Mouse (Mus musculus): Measurements from ENCODE around the gene Kmt2b. TPM values are rescaled to one million over a fixed set of nuclear protein-coding genes. Genes with fewer than 3 reads are reported as not detected.

Kmt2b gene
- polyA plus RNA-seq, 1 experiment from 2014 or later: 13.2 TPM

DNA sequence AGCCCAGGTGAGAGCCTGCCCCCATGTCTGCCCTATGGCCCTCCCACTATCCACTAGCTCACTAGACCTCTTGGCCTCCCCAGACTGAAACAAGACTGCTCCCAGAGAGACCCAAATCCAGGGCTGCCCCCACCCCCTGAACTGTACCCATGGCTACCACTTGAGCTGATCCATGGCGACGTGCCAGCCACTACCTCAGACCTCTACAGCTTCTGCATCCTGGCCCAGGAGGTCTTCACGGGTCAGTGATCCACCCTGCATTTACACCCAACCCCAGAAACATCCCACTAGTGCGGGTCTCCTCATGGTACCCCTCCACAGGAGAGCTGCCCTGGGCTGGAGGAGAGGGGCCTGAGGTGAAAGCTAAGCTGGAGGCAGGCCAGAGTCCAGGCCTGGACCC is 68.1 kb downstream of the Kmt2b start:
- no peak for ATAC-seq (ENCODE audit: insufficient number of reproducible peaks, insufficient read depth, low FRiP score, low read depth)
- Histone ChIP-seq H3K27ac (ENCODE audit: low read length) (no peak overlapping the region), H3K4me1 (ENCODE audit: control insufficient read depth, insufficient read depth, low read length) (no peaks in the 10 kb centered on the region), H3K4me3 (ENCODE audit: low read depth, low read length) (no peak overlapping the region), H3K9ac (replicated peaks; ENCODE audit: low read depth, low read length) (no peak overlapping the region; the same call in 1 of the 2 replicates), H3K4me2 (replicated peaks; ENCODE audit: low read depth, low read length) (no peak overlapping the region), H3K36me3 (ENCODE audit: control insufficient read depth, insufficient read depth, low read length) (peaks cover 9% of the 10 kb centered on the region; the same call in 1 of the 2 replicates), H3K27me3 (ENCODE audit: control insufficient read depth, insufficient read depth, low read length) (no peaks in the 10 kb centered on the region), H3K9me3 (ENCODE audit: control insufficient read depth, low read depth, low read length) (no peaks in the 10 kb centered on the region)
- 79% methylated on average over 4 of the region's 4 CpGs for WGBS

Small RNA genes within 50 kb of the gene (microRNA-seq; reads per million reads assigned to microRNA genes)
- gene Gm38670 (0.78 reads per million), gene Mir3569 (not detected)

Other genes starting within 250 kb of the Kmt2b start
- 5.2 and 6.7 TPM in 2 replicates for gene Lrfn3, start 226.0 kb downstream of the Kmt2b start, polyA plus RNA-seq (2014; fragmentation: Nextera tagmentation; extraction: Ambion mirVana)
- gene Tyrobp, start 175.0 kb downstream of the Kmt2b start, polyA plus RNA-seq (2014; fragmentation: Nextera tagmentation; extraction: Ambion mirVana): 47.0 and 56.5 TPM in 2 replicates
- 1.1 TPM in 1 of 2 replicates, not detected in the other for gene Hcst, start 168.9 kb downstream of the Kmt2b start, polyA plus RNA-seq (2014; fragmentation: Nextera tagmentation; extraction: Ambion mirVana)
- 2.0 and 2.7 TPM in 2 replicates for gene Nfkbid, start 167.0 kb downstream of the Kmt2b start, polyA plus RNA-seq (2014; fragmentation: Nextera tagmentation; extraction: Ambion mirVana)
- 37.4 and 39.0 TPM in 2 replicates for gene Aplp1, start 143.2 kb downstream of the Kmt2b start, polyA plus RNA-seq (2014; fragmentation: Nextera tagmentation; extraction: Ambion mirVana)
- gene Kirrel2, start 131.0 kb downstream of the Kmt2b start, polyA plus RNA-seq (2014; fragmentation: Nextera tagmentation; extraction: Ambion mirVana): 0.45 and 1.2 TPM in 2 replicates
- gene Nphs1, start 130.4 kb downstream of the Kmt2b start, polyA plus RNA-seq (2014; fragmentation: Nextera tagmentation; extraction: Ambion mirVana): 0.70 TPM in 1 of 2 replicates, not detected in the other
- not detected in 2 replicates for gene Prodh2, start 95.1 kb downstream of the Kmt2b start, polyA plus RNA-seq (2014; fragmentation: Nextera tagmentation; extraction: Ambion mirVana)
- gene Arhgap33, start 53.7 kb downstream of the Kmt2b start, polyA plus RNA-seq (2014; fragmentation: Nextera tagmentation; extraction: Ambion mirVana): 13.2 and 13.4 TPM in 2 replicates
- 47.3 and 49.0 TPM in 2 replicates for gene Hspb6, start 36.5 kb downstream of the Kmt2b start, polyA plus RNA-seq (2014; fragmentation: Nextera tagmentation; extraction: Ambion mirVana)
- gene Proser3, start 36.4 kb downstream of the Kmt2b start, polyA plus RNA-seq (2014; fragmentation: Nextera tagmentation; extraction: Ambion mirVana): 18.7 and 22.8 TPM in 2 replicates
- gene Lin37, start 28.9 kb downstream of the Kmt2b start, polyA plus RNA-seq (2014; fragmentation: Nextera tagmentation; extraction: Ambion mirVana): 40.8 and 43.7 TPM in 2 replicates
- gene U2af1l4, start 25.4 kb downstream of the Kmt2b start, polyA plus RNA-seq (2014; fragmentation: Nextera tagmentation; extraction: Ambion mirVana): 95.9 and 96.6 TPM in 2 replicates
- 7.1 and 10.0 TPM in 2 replicates for gene Gm49396, start 25.4 kb downstream of the Kmt2b start, polyA plus RNA-seq (2014; fragmentation: Nextera tagmentation; extraction: Ambion mirVana)
- gene Psenen, start 25.1 kb downstream of the Kmt2b start, polyA plus RNA-seq (2014; fragmentation: Nextera tagmentation; extraction: Ambion mirVana): 113 and 117 TPM in 2 replicates
- gene Igflr1, start 23.3 kb downstream of the Kmt2b start, polyA plus RNA-seq (2014; fragmentation: Nextera tagmentation; extraction: Ambion mirVana): 1.3 and 2.6 TPM in 2 replicates
- 0.27 and 0.43 TPM in 2 replicates for gene Zbtb32, start 10.2 kb upstream of the Kmt2b start, polyA plus RNA-seq (2014; fragmentation: Nextera tagmentation; extraction: Ambion mirVana)
- 6.6 and 7.7 TPM in 2 replicates for gene Upk1a, start 24.1 kb upstream of the Kmt2b start, polyA plus RNA-seq (2014; fragmentation: Nextera tagmentation; extraction: Ambion mirVana)
- 976 and 1,066 TPM in 2 replicates for gene Cox6b1, start 37.4 kb upstream of the Kmt2b start, polyA plus RNA-seq (2014; fragmentation: Nextera tagmentation; extraction: Ambion mirVana)
- gene Etv2, start 47.1 kb upstream of the Kmt2b start, polyA plus RNA-seq (2014; fragmentation: Nextera tagmentation; extraction: Ambion mirVana): not detected in 2 replicates
- 85.7 and 96.8 TPM in 2 replicates for gene Rbm42, start 61.6 kb upstream of the Kmt2b start, polyA plus RNA-seq (2014; fragmentation: Nextera tagmentation; extraction: Ambion mirVana)
- gene Haus5, start 76.3 kb upstream of the Kmt2b start, polyA plus RNA-seq (2014; fragmentation: Nextera tagmentation; extraction: Ambion mirVana): 48.5 and 50.5 TPM in 2 replicates
- not detected in 2 replicates for gene Pmis2, start 82.9 kb upstream of the Kmt2b start, polyA plus RNA-seq (2014; fragmentation: Nextera tagmentation; extraction: Ambion mirVana)
- gene 2200002J24Rik, start 110.2 kb upstream of the Kmt2b start, polyA plus RNA-seq (2014; fragmentation: Nextera tagmentation; extraction: Ambion mirVana): 0.91 and 2.0 TPM in 2 replicates
- gene Atp4a, start 123.5 kb upstream of the Kmt2b start, polyA plus RNA-seq (2014; fragmentation: Nextera tagmentation; extraction: Ambion mirVana): 1.8 and 2.3 TPM in 2 replicates
- 210 and 215 TPM in 2 replicates for gene Tmem147, start 140.8 kb upstream of the Kmt2b start, polyA plus RNA-seq (2014; fragmentation: Nextera tagmentation; extraction: Ambion mirVana)
- 0.29 and 0.74 TPM in 2 replicates for gene Gapdhs, start 155.0 kb upstream of the Kmt2b start, polyA plus RNA-seq (2014; fragmentation: Nextera tagmentation; extraction: Ambion mirVana)
- gene Sbsn, start 162.7 kb upstream of the Kmt2b start, polyA plus RNA-seq (2014; fragmentation: Nextera tagmentation; extraction: Ambion mirVana): 0.91 and 1.1 TPM in 2 replicates
- 5.9 and 14.6 TPM in 2 replicates for gene Dmkn, start 175.0 kb upstream of the Kmt2b start, polyA plus RNA-seq (2014; fragmentation: Nextera tagmentation; extraction: Ambion mirVana)
- gene Krtdap, start 199.2 kb upstream of the Kmt2b start, polyA plus RNA-seq (2014; fragmentation: Nextera tagmentation; extraction: Ambion mirVana): 9.2 and 20.2 TPM in 2 replicates
- gene Ffar2, start 235.0 kb upstream of the Kmt2b start, polyA plus RNA-seq (2014; fragmentation: Nextera tagmentation; extraction: Ambion mirVana): 0.55 and 3.4 TPM in 2 replicates